Mouse (Mus musculus): Measurements from ENCODE around the gene Col11a2. TPM values are rescaled to one million over a fixed set of nuclear protein-coding genes. Genes with fewer than 3 reads are reported as not detected.
A peak's percentile ranks its signal among the peaks of the same experiment; 100 is the strongest.

Col11a2 gene
- polyA plus RNA-seq, 1 experiment from 2014 or later: 0.13 TPM

- Histone ChIP-seq H3K4me2 (replicated peaks; ENCODE audit: low read depth) (peak overlapping the region; percentile 99), H3K36me3 (ENCODE audit: control insufficient read depth, insufficient read depth) (peaks cover 43% of the 10 kb centered on the region), H3K4me1 (replicated peaks; ENCODE audit: control insufficient read depth, insufficient read depth, low read length) (peaks cover 19% of the 10 kb centered on the region; the same call in 1 of the 2 replicates), H3K9ac (ENCODE audit: low read depth, low read length) (peak overlapping the region; percentile 88), H3K27ac (ENCODE audit: low read depth, low read length) (peak overlapping the region; percentile 82), H3K9me3 (ENCODE audit: control insufficient read depth) (no peaks in the 10 kb centered on the region), H3K27me3 (replicated peaks; ENCODE audit: control insufficient read depth, insufficient read depth, low read length) (no peaks in the 10 kb centered on the region), H3K4me3 (ENCODE audit: low read depth, low read length) (peak overlapping the region; percentile 86)
- WGBS: 1% methylated on average over 57 of the region's 57 CpGs
- no peak for TF ChIP-seq CTCF (IDR thresholded peaks at IDR 0.05; ENCODE audit: low read depth)
- peak; percentile 14 for ATAC-seq
These were observed 14.1 kb upstream of the Col11a2 start for GRCm38 (mm10) chr17:34024861-34025755.

GRCm38 (mm10) chr17:34025756-34026151 lies 13.5 kb upstream of the Col11a2 start:
- 52% methylated on average over 7 of the region's 7 CpGs for WGBS
- Histone ChIP-seq H3K36me3 (ENCODE audit: control insufficient read depth, insufficient read depth) (peaks cover 41% of the 10 kb centered on the region), H3K27me3 (replicated peaks; ENCODE audit: control insufficient read depth, insufficient read depth, low read length) (no peaks in the 10 kb centered on the region), H3K4me1 (replicated peaks; ENCODE audit: control insufficient read depth, insufficient read depth, low read length) (peaks cover 24% of the 10 kb centered on the region; the same call in 1 of the 2 replicates), H3K9ac (ENCODE audit: low read depth, low read length) (no peak overlapping the region), H3K4me3 (ENCODE audit: low read depth, low read length) (peak overlapping the region; percentile 86; the same call in 1 of the 2 replicates), H3K4me2 (replicated peaks; ENCODE audit: low read depth) (peak overlapping the region; percentile 99), H3K9me3 (ENCODE audit: control insufficient read depth) (no peaks in the 10 kb centered on the region), H3K27ac (ENCODE audit: low read depth, low read length) (no peak overlapping the region)
- no peak for TF ChIP-seq CTCF (IDR thresholded peaks at IDR 0.05; ENCODE audit: low read depth)
- ATAC-seq: no peak

- Histone ChIP-seq H3K4me3 (ENCODE audit: low read depth, low read length) (no peak overlapping the region), H3K9ac (ENCODE audit: low read depth, low read length) (no peak overlapping the region), H3K9me3 (ENCODE audit: control insufficient read depth) (no peaks in the 10 kb centered on the region), H3K4me1 (replicated peaks; ENCODE audit: control insufficient read depth, insufficient read depth, low read length) (peaks cover 24% of the 10 kb centered on the region; the same call in 1 of the 2 replicates), H3K27ac (ENCODE audit: low read depth, low read length) (no peak overlapping the region), H3K4me2 (replicated peaks; ENCODE audit: low read depth) (peak overlapping the region; percentile 93; the same call in 1 of the 2 replicates), H3K36me3 (ENCODE audit: control insufficient read depth, insufficient read depth) (peaks cover 37% of the 10 kb centered on the region), H3K27me3 (replicated peaks; ENCODE audit: control insufficient read depth, insufficient read depth, low read length) (no peaks in the 10 kb centered on the region)
- WGBS: 60% methylated on average over 2 of the region's 2 CpGs
- no peak for ATAC-seq
- no peak for TF ChIP-seq CTCF (IDR thresholded peaks at IDR 0.05; ENCODE audit: low read depth)
These were observed 13.0 kb upstream of the Col11a2 start for GRCm38 (mm10) chr17:34026221-34026620.

DNA sequence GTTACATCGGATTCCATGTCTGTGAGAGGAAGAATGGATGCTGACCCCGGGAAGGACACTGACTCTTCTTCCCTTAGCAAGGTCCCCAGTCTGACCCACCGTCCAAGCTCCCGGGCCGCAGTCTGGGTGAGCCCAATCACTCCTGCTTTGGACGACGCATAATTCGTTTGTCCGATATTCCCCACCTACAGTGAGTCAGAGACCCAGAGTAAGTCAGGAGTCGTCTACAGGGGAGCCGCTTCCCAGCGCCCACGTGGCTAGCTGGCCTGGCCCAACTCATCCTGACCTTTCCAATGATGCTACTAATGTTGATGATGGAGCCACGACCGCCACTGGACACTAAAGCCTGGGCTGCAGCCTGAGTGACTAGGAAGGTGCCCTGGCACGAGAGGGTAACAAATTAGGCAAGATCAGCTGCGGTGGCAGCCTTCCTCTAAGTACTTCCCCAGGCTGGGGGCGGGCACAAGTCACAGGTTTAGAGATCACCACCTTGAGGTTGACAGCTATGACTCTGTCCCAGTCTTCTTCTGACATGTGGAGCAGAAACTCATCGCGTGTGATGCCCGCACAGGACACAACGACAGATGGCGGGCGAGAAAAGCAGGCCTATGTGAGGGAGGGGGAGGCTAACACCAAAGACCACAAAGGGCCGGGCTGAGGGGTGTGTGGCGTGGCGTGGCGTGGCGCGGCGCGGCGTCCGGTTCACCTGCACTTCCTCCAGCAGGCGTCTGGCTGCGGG lies 12.2 kb upstream of the Col11a2 start:
- Histone ChIP-seq H3K4me3 (ENCODE audit: low read depth, low read length) (peak overlapping the region; percentile 60), H3K27me3 (replicated peaks; ENCODE audit: control insufficient read depth, insufficient read depth, low read length) (no peaks in the 10 kb centered on the region), H3K27ac (ENCODE audit: low read depth, low read length) (peak overlapping the region; percentile 65), H3K9ac (ENCODE audit: low read depth, low read length) (peak overlapping the region; percentile 58), H3K4me2 (replicated peaks; ENCODE audit: low read depth) (peak overlapping the region; percentile 93), H3K36me3 (ENCODE audit: control insufficient read depth, insufficient read depth) (peaks cover 28% of the 10 kb centered on the region), H3K4me1 (replicated peaks; ENCODE audit: control insufficient read depth, insufficient read depth, low read length) (peaks cover 24% of the 10 kb centered on the region; the same call in 1 of the 2 replicates), H3K9me3 (ENCODE audit: control insufficient read depth) (no peaks in the 10 kb centered on the region)
- no peak for TF ChIP-seq CTCF (IDR thresholded peaks at IDR 0.05; ENCODE audit: low read depth)
- 11% methylated on average over 36 of the region's 36 CpGs for WGBS
- ATAC-seq: no peak

GRCm38 (mm10) chr17:34027656-34028223 lies 11.5 kb upstream of the Col11a2 start, which contains the start of gene H2-Ke6:
Gene H2-Ke6 (minus strand): TSS chr17:34028060.
- WGBS: under 1% methylated on average over 48 of the region's 49 CpGs
- Histone ChIP-seq H3K4me2 (replicated peaks; ENCODE audit: low read depth) (peak within 1 kb of the TSS; percentile 93), H3K9me3 (ENCODE audit: control insufficient read depth) (no peaks in the 10 kb centered on the region), H3K27me3 (replicated peaks; ENCODE audit: control insufficient read depth, insufficient read depth, low read length) (no peaks in the 10 kb centered on the region), H3K36me3 (ENCODE audit: control insufficient read depth, insufficient read depth) (peaks cover 27% of the 10 kb centered on the region), H3K4me3 (ENCODE audit: low read depth, low read length) (peak within 1 kb of the TSS; percentile 60), H3K4me1 (replicated peaks; ENCODE audit: control insufficient read depth, insufficient read depth, low read length) (peaks cover 24% of the 10 kb centered on the region; the same call in 1 of the 2 replicates), H3K9ac (ENCODE audit: low read depth, low read length) (peak within 1 kb of the TSS; percentile 58), H3K27ac (ENCODE audit: low read depth, low read length) (peak within 1 kb of the TSS; percentile 65)
- peak; percentile 62 for TF ChIP-seq CTCF (IDR thresholded peaks at IDR 0.05; ENCODE audit: low read depth)
- ATAC-seq: peak; percentile 48

Measured in intestine, postnatal 0 days (tissue).